Mouse (Mus musculus) heart, embryonic 14.5 days (tissue): ENCODE measurements around the gene Gm21974. TPM values are rescaled to one million over a fixed set of nuclear protein-coding genes. Genes with fewer than 3 reads are reported as not detected.
"Not testable (repeated sequence)": the region's sequence is repeated elsewhere in the genome, so short reads cannot be mapped to it uniquely, and the experiment has no call there.

ENCODE experiments used
- ATAC-seq: fragments of 200-750 bp; cut with Nextera tagmentation; 2 replicates; pipeline ENCODE4 v1.8.0; 2017; ENCODE audit warnings: low read depth, moderate TSS enrichment; ENCODE audit not compliant: insufficient number of reproducible peaks, insufficient read depth, low FRiP score
- H3K27ac ChIP-seq, 2 experiments: fragments of 200-500 bp in 1 of 2; fragments of 300-500 bp in 1 of 2; sonication (generic) in 1 of 2; replicated peaks in 1 of 2; 2 replicates each; pipeline ENCODE4 v1.5.1; 2012 to 2014; ENCODE audit warnings: low read depth in 2 of 2, low read length in 2 of 2, control low read depth in 1 of 2, mild to moderate bottlenecking in 1 of 2, mixed read lengths in 1 of 2; ENCODE audit not compliant: control insufficient read depth in 1 of 2, insufficient read depth in 1 of 2
- H3K27me3 ChIP-seq: fragments of 300-500 bp; sonication (generic); 2 replicates; pipeline ENCODE4 v1.6.1; 2014; ENCODE audit warnings: mild to moderate bottlenecking, low read length, control low read depth; ENCODE audit not compliant: control insufficient read depth, insufficient read depth
- H3K36me3 ChIP-seq: fragments of 300-500 bp; sonication (generic); 2 replicates; pipeline ENCODE4 v1.6.1; 2014; ENCODE audit warnings: mild to moderate bottlenecking, control low read depth, low read length, mixed read lengths; ENCODE audit not compliant: control insufficient read depth, insufficient read depth
- H3K4me1 ChIP-seq, 2 experiments: fragments of 200-500 bp in 1 of 2; fragments of 300-500 bp in 1 of 2; sonication (generic) in 1 of 2; 2 replicates each; pipeline ENCODE4 v1.6.1; 2012 to 2014; ENCODE audit warnings: low read length in 2 of 2, control low read depth in 1 of 2, mixed read lengths in 1 of 2; ENCODE audit not compliant: control insufficient read depth in 2 of 2, insufficient read depth in 2 of 2
- H3K4me2 ChIP-seq: fragments of 300-500 bp; sonication (generic); 2 replicates; pipeline ENCODE4 v1.6.1; 2014; ENCODE audit warnings: mild to moderate bottlenecking, low read length
- H3K4me3 ChIP-seq, 2 experiments: fragments of 200-500 bp in 1 of 2; fragments of 300-500 bp in 1 of 2; sonication (generic) in 1 of 2; 2 replicates each; pipeline ENCODE4 v1.5.1; 2012 to 2014; ENCODE audit warnings: low read length in 2 of 2, mild to moderate bottlenecking in 2 of 2, control low read depth in 1 of 2, low read depth in 1 of 2, moderate library complexity in 1 of 2; ENCODE audit not compliant: control insufficient read depth in 1 of 2, insufficient read depth in 1 of 2
- H3K9ac ChIP-seq: fragments of 300-500 bp; sonication (generic); 2 replicates; pipeline ENCODE4 v1.6.1; 2014; ENCODE audit warnings: mild to moderate bottlenecking, low read length
- H3K9me3 ChIP-seq: fragments of 300-500 bp; sonication (generic); 2 replicates; pipeline ENCODE4 v1.6.1; 2016; ENCODE audit warnings: low read length, control low read depth; ENCODE audit not compliant: control insufficient read depth
- WGBS: fragments of 180-500 bp; shearing (Covaris S2); extraction: QIAGEN DNeasy Blood & Tissue Kit; methylation state at CpG from one replicate; pipeline ENCODE4 v1.1.7; 2014; 5-methylcytosine and 5-hydroxymethylcytosine counted together
- polyA plus RNA-seq: library from polyadenylated mRNA; unstranded; fragments of >200 nt; fragmentation: Nextera tagmentation; extraction: Ambion mirVana; gene quantifications from 2 replicates; pipeline ENCODE4 v1.2.1, GENCODE M21; 2014

Gm21974 gene
- polyA plus RNA-seq, 1 experiment from 2014 or later, result not detected

- no peaks in the 10 kb centered on the region for H3K9me3 ChIP-seq
- ATAC-seq, result no peak
- H3K36me3 ChIP-seq, result no peaks in the 10 kb centered on the region
- no peaks in the 10 kb centered on the region for H3K27me3 ChIP-seq
- H3K9ac ChIP-seq, result no peak overlapping the region
- H3K4me3 ChIP-seq, result no peak overlapping the region
- peaks cover 5 to 6% of the 10 kb centered on the region in 2 experiments; a peak in 3 of 4 replicates for H3K4me1 ChIP-seq
- H3K4me2 ChIP-seq, result no peak overlapping the region
- H3K27ac ChIP-seq, result no peak overlapping the region
- WGBS, result 38% methylated on average over 7 of the region's 7 CpGs
Measured at GRCm38 (mm10) chr7:127899997-127900396, 4.7 kb upstream of the Gm21974 start.

GRCm38 (mm10) chr7:127898179-127898956 lies 3.1 kb upstream of the Gm21974 start:
- no peak overlapping the region for H3K27ac ChIP-seq
- no peaks in the 10 kb centered on the region for H3K27me3 ChIP-seq
- H3K4me1 ChIP-seq, result peaks cover 6 to 7% of the 10 kb centered on the region in 2 experiments; a peak in 3 of 4 replicates
- H3K36me3 ChIP-seq, result peaks cover 6% of the 10 kb centered on the region
- no peak overlapping the region for H3K9ac ChIP-seq
- WGBS, result 34% methylated on average over 10 of the region's 10 CpGs
- no peaks in the 10 kb centered on the region for H3K9me3 ChIP-seq
- no peak overlapping the region for H3K4me2 ChIP-seq
- ATAC-seq, result no peak
- no peak overlapping the region for H3K4me3 ChIP-seq

DNA sequence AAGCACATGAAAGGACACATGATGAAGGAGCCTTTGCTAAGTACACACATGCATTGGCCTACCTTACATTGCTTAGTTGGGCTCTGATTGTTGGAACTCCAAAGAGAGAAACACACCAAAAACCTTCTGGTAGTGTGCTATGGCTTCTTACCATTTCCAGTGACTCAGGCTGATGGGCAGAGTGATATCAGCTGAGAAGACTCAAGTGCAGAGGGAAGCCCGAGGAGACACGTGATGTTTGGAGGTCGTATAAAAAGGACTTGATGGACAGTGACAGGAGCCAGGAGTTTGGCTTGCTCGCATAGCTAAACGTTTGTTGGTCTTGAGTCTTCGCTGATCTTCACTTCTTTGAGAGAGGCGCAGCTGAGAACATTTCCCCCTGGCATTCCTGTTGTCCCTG lies 2.3 kb upstream of the Gm21974 start:
- no peaks in the 10 kb centered on the region for H3K27me3 ChIP-seq
- H3K9me3 ChIP-seq, result no peaks in the 10 kb centered on the region
- ATAC-seq, result no peak
- H3K4me1 ChIP-seq, result peaks cover 6 to 7% of the 10 kb centered on the region in 2 experiments; a peak in 3 of 4 replicates
- WGBS, result 83% methylated on average over 7 of the region's 7 CpGs
- H3K27ac ChIP-seq, result no peak overlapping the region
- H3K9ac ChIP-seq, result no peak overlapping the region
- H3K36me3 ChIP-seq, result peaks cover 14% of the 10 kb centered on the region
- no peak overlapping the region for H3K4me2 ChIP-seq
- no peak overlapping the region for H3K4me3 ChIP-seq

GRCm38 (mm10) chr7:127896384-127896783 lies 1.1 kb upstream of the Gm21974 start:
- H3K27ac ChIP-seq, result no peak overlapping the region
- H3K4me3 ChIP-seq, result no peak overlapping the region
- H3K4me2 ChIP-seq, result no peak overlapping the region
- H3K9ac ChIP-seq, result no peak overlapping the region
- H3K36me3 ChIP-seq, result peaks cover 22% of the 10 kb centered on the region
- peaks cover 6 to 7% of the 10 kb centered on the region in 2 experiments; a peak in 3 of 4 replicates for H3K4me1 ChIP-seq
- ATAC-seq, result no peak
- no peaks in the 10 kb centered on the region for H3K9me3 ChIP-seq
- no peaks in the 10 kb centered on the region for H3K27me3 ChIP-seq
- 55% methylated on average over 13 of the region's 13 CpGs for WGBS

- H3K9ac ChIP-seq, H3K27me3 ChIP-seq, H3K27ac ChIP-seq, ATAC-seq, H3K9me3 ChIP-seq, H3K4me1 ChIP-seq: not testable (repeated sequence)
- peak overlapping the region; percentile 87; the same call in 1 of the 2 replicates for H3K4me2 ChIP-seq
- H3K36me3 ChIP-seq, result peaks cover 24% of the 10 kb centered on the region
- WGBS, result 64% methylated on average over 7 of the region's 7 CpGs
- H3K4me3 ChIP-seq, result peak overlapping the region in 1 of 2 experiments; percentile 67; a peak in 1 of 4 replicates
Measured at GRCm38 (mm10) chr7:127895891-127896290, 637 bp upstream of the Gm21974 start.

DNA sequence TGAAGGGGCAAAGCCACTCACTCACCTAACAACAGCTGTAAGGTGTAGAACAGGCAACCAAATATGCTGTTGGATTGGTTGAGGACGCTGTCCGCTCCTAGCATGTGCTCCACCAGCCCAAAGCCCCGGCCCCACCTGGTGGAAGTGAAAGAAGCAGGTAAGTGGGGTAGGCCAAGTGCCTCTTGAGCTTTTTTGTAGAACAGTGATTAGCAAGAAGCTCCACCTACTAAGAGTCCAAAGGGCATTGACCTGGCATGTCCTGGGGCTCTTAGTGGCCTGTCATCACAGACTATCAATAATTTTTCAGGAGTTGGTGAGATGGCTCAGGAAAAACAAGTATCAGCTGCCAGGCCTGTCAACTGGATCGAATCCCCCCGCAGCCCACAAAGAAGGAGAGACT lies 774 bp downstream of the Gm21974 start:
- H3K27me3 ChIP-seq, result no peaks in the 10 kb centered on the region
- 68% methylated on average over 5 of the region's 5 CpGs for WGBS
- peak overlapping the region; percentile 87 for H3K4me2 ChIP-seq
- ATAC-seq, result no peak
- H3K9me3 ChIP-seq, result no peaks in the 10 kb centered on the region
- no peak overlapping the region; a peak in 1 of 4 replicates for H3K27ac ChIP-seq
- peaks cover 6 to 7% of the 10 kb centered on the region in 2 experiments; a peak in 3 of 4 replicates for H3K4me1 ChIP-seq
- H3K4me3 ChIP-seq, result peak overlapping the region; percentile 67
- H3K36me3 ChIP-seq, result peaks cover 34% of the 10 kb centered on the region
- peak overlapping the region; percentile 79 for H3K9ac ChIP-seq

- Histone ChIP-seq H3K4me2 (no peak within 1 kb of the TSS), H3K9ac (no peak within 1 kb of the TSS), H3K27me3 (no peaks in the 10 kb centered on the region), H3K9me3 (no peaks in the 10 kb centered on the region), H3K4me1 (peaks cover 7 to 8% of the 10 kb centered on the region in 2 experiments), H3K36me3 (peaks cover 71% of the 10 kb centered on the region), H3K4me3 (no peak within 1 kb of the TSS), H3K27ac (no peak within 1 kb of the TSS)
- 32% methylated on average over 4 of the region's 4 CpGs for WGBS
- no peak for ATAC-seq
Measured at GRCm38 (mm10) chr7:127890798-127891197, 4.5 kb downstream of the Gm21974 start, which contains the start of gene Prss53. TSS of gene Prss53 (minus strand) at chr7:127890970.
